18 mouse cellular contexts compared by ENCODE assay signal in genomic region chr17:30148320-30148719, GRCm38 (mm10).
DNase-seq lines count a peak whose midpoint lies in the region; ATAC-seq lines count a peak whose summit lies in the region.
"Had no signal": no experiment of that assay in that cellular context is flagged by ENCODE, and none has a peak within 500 bp of the region (broad histone marks: within the 10 kb centered on the region; RNA-seq: fewer than 3 reads in every experiment).

No protein-coding gene starts in this region.

- intact Hi-C loops in heart, postnatal 14 days (cut with DNase I), result no loop called here

- no peak overlapping the region for H3K9ac ChIP-seq in forebrain, embryonic 11.5 days (ENCODE audit: low read length)
- H3K9ac ChIP-seq in heart, embryonic 14.5 days (ENCODE audit: low read length), result peak overlapping the region; percentile 46
- no peak overlapping the region for H3K9ac ChIP-seq in neural tube, embryonic 12.5 days
- H3K9ac ChIP-seq: embryonic facial prominence, embryonic 12.5 days; limb, embryonic 15.5 days; liver, postnatal 0 days had no signal

- no peak for DNase-seq in forebrain, embryonic 10.5 days (ENCODE audit: extremely low spot score, low spot score)
- no peak for DNase-seq in forebrain, embryonic 11.5 days (ENCODE audit: low spot score)
- no peak for DNase-seq in heart, postnatal 14 days
- DNase-seq in neural tube, embryonic 10.5 days (ENCODE audit: extremely low spot score, low spot score), result no peak
- no peak for DNase-seq in gastrocnemius, adult 18-20 months (ENCODE audit: low spot score)
- DNase-seq in B cell, adult 2 months, result no peak
- DNase-seq: cerebellum, adult 18-20 months; kidney, adult 11 months; kidney, postnatal 10 days; layer of hippocampus, adult 9-11 months; liver, postnatal 0 days; spleen, adult 18-20 months; thymus, postnatal 25 days had no signal

- ATAC-seq in forebrain, embryonic 11.5 days (replicated peaks; ENCODE audit: low FRiP score), result no peak
- ATAC-seq in heart, embryonic 14.5 days (ENCODE audit: insufficient number of reproducible peaks, insufficient read depth, low FRiP score, low read depth), result no peak
- ATAC-seq in neural tube, embryonic 12.5 days (ENCODE audit: low FRiP score, low read depth), result no peak
- ATAC-seq: activated CD4-positive, CD25-positive, alpha-beta regulatory T cell, adult 4 months; liver, postnatal 0 days had no signal

- H3K4me1 ChIP-seq in forebrain, embryonic 10.5 days, result peaks cover 28% of the 10 kb centered on the region
- H3K4me1 ChIP-seq in forebrain, embryonic 11.5 days (replicated peaks; ENCODE audit: control insufficient read depth, insufficient read depth, low read length), result peaks cover 2% of the 10 kb centered on the region; the same call in 1 of the 2 replicates
- H3K4me1 ChIP-seq in heart, embryonic 14.5 days (ENCODE audit: control insufficient read depth in 2 of 2, insufficient read depth in 2 of 2, low read length in 2 of 2), result peaks cover 33 to 88% of the 10 kb centered on the region in 2 experiments
- peaks cover 32% of the 10 kb centered on the region for H3K4me1 ChIP-seq in neural tube, embryonic 12.5 days

- no peaks in the 10 kb centered on the region for H3K36me3 ChIP-seq in forebrain, embryonic 10.5 days (replicated peaks)
- H3K36me3 ChIP-seq in forebrain, embryonic 11.5 days (ENCODE audit: control insufficient read depth, insufficient read depth, low read length), result no peaks in the 10 kb centered on the region
- H3K36me3 ChIP-seq in heart, embryonic 14.5 days (ENCODE audit: control insufficient read depth, insufficient read depth, low read length), result no peaks in the 10 kb centered on the region
- no peaks in the 10 kb centered on the region for H3K36me3 ChIP-seq in neural tube, embryonic 12.5 days
- H3K36me3 ChIP-seq: embryonic facial prominence, embryonic 12.5 days; limb, embryonic 15.5 days had no signal

- no peaks in the 10 kb centered on the region for H3K27me3 ChIP-seq in forebrain, embryonic 10.5 days (ENCODE audit: poor library complexity, severe bottlenecking)
- H3K27me3 ChIP-seq in forebrain, embryonic 11.5 days (ENCODE audit: control insufficient read depth, insufficient read depth, low read length), result no peaks in the 10 kb centered on the region
- no peaks in the 10 kb centered on the region for H3K27me3 ChIP-seq in heart, embryonic 14.5 days (ENCODE audit: control insufficient read depth, insufficient read depth, low read length)
- H3K27me3 ChIP-seq in neural tube, embryonic 12.5 days (replicated peaks), result no peaks in the 10 kb centered on the region
- H3K27me3 ChIP-seq: embryonic facial prominence, embryonic 12.5 days; limb, embryonic 15.5 days had no signal

- H3K9me3 ChIP-seq in forebrain, embryonic 10.5 days, result no peaks in the 10 kb centered on the region
- H3K9me3 ChIP-seq in forebrain, embryonic 11.5 days (ENCODE audit: control insufficient read depth, low read length), result no peaks in the 10 kb centered on the region
- H3K9me3 ChIP-seq in heart, embryonic 14.5 days (ENCODE audit: control insufficient read depth, low read length), result no peaks in the 10 kb centered on the region
- H3K9me3 ChIP-seq in neural tube, embryonic 12.5 days, result no peaks in the 10 kb centered on the region
- H3K9me3 ChIP-seq: embryonic facial prominence, embryonic 12.5 days; limb, embryonic 15.5 days had no signal

- 82% methylated on average over 6 of the region's 6 CpGs for WGBS in forebrain, embryonic 10.5 days
- WGBS in forebrain, embryonic 11.5 days, result 74% methylated on average over 6 of the region's 6 CpGs
- 39% methylated on average over 6 of the region's 6 CpGs for WGBS in heart, embryonic 14.5 days
- 75% methylated on average over 6 of the region's 6 CpGs for WGBS in neural tube, embryonic 12.5 days

- H3K4me3 ChIP-seq in forebrain, embryonic 10.5 days, result no peak overlapping the region
- no peak overlapping the region for H3K4me3 ChIP-seq in forebrain, embryonic 11.5 days (ENCODE audit: low read depth, low read length)
- H3K4me3 ChIP-seq in heart, embryonic 14.5 days (ENCODE audit: control insufficient read depth in 1 of 2, insufficient read depth in 1 of 2, low read depth in 1 of 2, low read length in 2 of 2), result no peak overlapping the region
- H3K4me3 ChIP-seq in neural tube, embryonic 12.5 days, result no peak overlapping the region
- H3K4me3 ChIP-seq: embryonic facial prominence, embryonic 12.5 days; limb, embryonic 15.5 days had no signal

- H3K4me2 ChIP-seq in forebrain, embryonic 11.5 days (ENCODE audit: low read depth, low read length, severe bottlenecking), result no peak overlapping the region
- H3K4me2 ChIP-seq in heart, embryonic 14.5 days (ENCODE audit: low read length), result peak overlapping the region; percentile 41
- H3K4me2 ChIP-seq in neural tube, embryonic 12.5 days (replicated peaks), result no peak overlapping the region
- H3K4me2 ChIP-seq: embryonic facial prominence, embryonic 12.5 days; limb, embryonic 15.5 days had no signal

- 0 out of 2 replicates have a peak overlapping the region, but pooled peaks have one; percentile 15 for H3K27ac ChIP-seq in forebrain, embryonic 10.5 days
- no peak overlapping the region for H3K27ac ChIP-seq in forebrain, embryonic 11.5 days (ENCODE audit: low read depth, low read length)
- peak overlapping the region; percentile 93 to 94 for H3K27ac ChIP-seq in heart, embryonic 14.5 days (replicated peaks in 1 of 2; ENCODE audit: control insufficient read depth in 1 of 2, insufficient read depth in 1 of 2, low read depth in 2 of 2, low read length in 2 of 2)
- H3K27ac ChIP-seq in neural tube, embryonic 12.5 days, result 0 out of 2 replicates have a peak overlapping the region, but pooled peaks have one; percentile 10
- H3K27ac ChIP-seq: embryonic facial prominence, embryonic 12.5 days; limb, embryonic 15.5 days had no signal
